Mouse (Mus musculus) spleen, embryonic (tissue): Measurements from ENCODE around the gene Ccdc28b.

ENCODE experiments used
- CTCF ChIA-PET: fragments of 350-600 bp; sonication (Branson Sonifier 250); formaldehyde crosslinking; loops from one replicate; lab custom pipeline; 2022; lab: Charles Lee

Gene Ccdc28b

GRCm38 (mm10) chr4:129624281-129625028 lies 708 bp upstream of the Ccdc28b start:
- CTCF ChIA-PET, result interaction anchor here (0.8 to 1.6 kb wide), 3 partner anchors 16 to 365 kb away, joined by 4 to 14 read pairs (median 5); partner anchors contain the start of gene Bsdc1

- CTCF ChIA-PET, result interaction anchor here (0.5 to 1.1 kb wide), 2 partner anchors 17 to 110 kb away, joined by 4 to 14 read pairs; no protein-coding TSS in a partner anchor
These were observed 778 bp downstream of the Ccdc28b start for GRCm38 (mm10) chr4:129622803-129623535.

- CTCF ChIA-PET, result no interaction called here
These were observed 1.5 kb downstream of the Ccdc28b start for GRCm38 (mm10) chr4:129622120-129622802.

GRCm38 (mm10) chr4:129621283-129621841 lies 2.4 kb downstream of the Ccdc28b start:
- CTCF ChIA-PET, result no interaction called here

GRCm38 (mm10) chr4:129620419-129621282 lies 3.1 kb downstream of the Ccdc28b start:
- CTCF ChIA-PET, result no interaction called here

- CTCF ChIA-PET, result interaction anchor here (0.7 kb wide), 1 partner anchor 77 kb away, joined by 4 read pairs; no protein-coding TSS in a partner anchor
These were observed 4.7 kb downstream of the Ccdc28b start, which contains the start of gene Iqcc for GRCm38 (mm10) chr4:129618786-129619691. Gene Iqcc, minus strand, starts transcription at chr4:129619099.

GRCm38 (mm10) chr4:129618031-129618430 lies 5.7 kb downstream of the Ccdc28b start:
- CTCF ChIA-PET, result no interaction called here

- CTCF ChIA-PET, result no interaction called here
These were observed 6.6 kb downstream of the Ccdc28b start for GRCm38 (mm10) chr4:129617121-129617641.

- CTCF ChIA-PET, result interaction anchor here (0.5 kb wide), 1 partner anchor 68 kb away, joined by 3 read pairs; no protein-coding TSS in a partner anchor
These were observed 7.1 kb downstream of the Ccdc28b start for GRCm38 (mm10) chr4:129616631-129617030.

GRCm38 (mm10) chr4:129615801-129616290 lies 7.9 kb downstream of the Ccdc28b start:
- CTCF ChIA-PET, result no interaction called here

GRCm38 (mm10) chr4:129614093-129614492 lies 9.7 kb downstream of the Ccdc28b start, which contains the start of gene Dcdc2b:
Gene Dcdc2b, minus strand, starts transcription at chr4:129614257.
- CTCF ChIA-PET, result no interaction called here

- CTCF ChIA-PET, result interaction anchor here (0.6 to 1.0 kb wide), 2 partner anchors 34 to 62 kb away, joined by 3 to 11 read pairs; no protein-coding TSS in a partner anchor
These were observed 13.3 kb downstream of the Ccdc28b start for GRCm38 (mm10) chr4:129610472-129610871.

GRCm38 (mm10) chr4:129610026-129610425 lies 13.7 kb downstream of the Ccdc28b start:
- CTCF ChIA-PET, result no interaction called here

GRCm38 (mm10) chr4:129609139-129609631 lies 14.6 kb downstream of the Ccdc28b start:
- CTCF ChIA-PET, result interaction anchor here (0.6 to 1.7 kb wide), 4 partner anchors 33 to 101 kb away, joined by 3 to 13 read pairs (median 6); no protein-coding TSS in a partner anchor

- CTCF ChIA-PET, result interaction anchor here (0.9 to 1.7 kb wide), 3 partner anchors 24 to 258 kb away, joined by 3 to 9 read pairs (median 7); no protein-coding TSS in a partner anchor
These were observed 15.2 kb downstream of the Ccdc28b start for GRCm38 (mm10) chr4:129608426-129609025.

- CTCF ChIA-PET, result interaction anchor here (1.0 kb wide), 1 partner anchor 53 kb away, joined by 3 read pairs; no protein-coding TSS in a partner anchor
These were observed 23.3 kb downstream of the Ccdc28b start, which contains the start of the genes Eif3i and Tmem234 for GRCm38 (mm10) chr4:129600233-129601158. Gene Eif3i, minus strand, starts transcription at chr4:129600648. Gene Tmem234, plus strand, starts transcription at chr4:129600668.
